Mouse (Mus musculus) heart, postnatal 0 days (tissue): ENCODE measurements around the gene Tppp3.

Experiments
- CTCF ChIP-seq: IDR thresholded peaks from 2 replicates; pipeline ENCODE4 v1.5.1; 2016; ENCODE audit warnings: antibody characterized with exemption, control low read depth, low read depth
- EP300 ChIP-seq: IDR thresholded peaks from 2 replicates; pipeline ENCODE4 v1.6.1; 2016; ENCODE audit warnings: antibody characterized with exemption, low read depth

- TF ChIP-seq CTCF (no peak), EP300 (no peak)
Measured at GRCm38 (mm10) chr8:105446127-105446552, 25.2 kb downstream of the Tppp3 start.
